Mouse (Mus musculus) forebrain, postnatal 0 days (tissue): ENCODE data around the gene Spag7. TPM values are rescaled to one million over a fixed set of nuclear protein-coding genes. Genes with fewer than 3 reads are reported as not detected.

Source experiments
- ATAC-seq: fragments of 200-750 bp; cut with Nextera tagmentation; 2 replicates; pipeline ENCODE4 v1.8.0; 2017; ENCODE audit warnings: mild to moderate bottlenecking, moderate library complexity
- DNase-seq: peaks from one replicate; pipeline ENCODE4 v3.0.0-alpha.2; 2015
- H3K27ac ChIP-seq: fragments of 300-500 bp; sonication (generic); 2 replicates; pipeline ENCODE4 v1.5.1; 2014; ENCODE audit warnings: low read depth, mild to moderate bottlenecking, antibody characterized with exemption, low read length, moderate library complexity, mixed read lengths
- H3K27me3 ChIP-seq: fragments of 300-500 bp; sonication (generic); 2 replicates; pipeline ENCODE4 v1.6.1; 2014; ENCODE audit warnings: mild to moderate bottlenecking, low read length, mixed read lengths; ENCODE audit not compliant: insufficient read depth
- H3K36me3 ChIP-seq: fragments of 300-500 bp; sonication (generic); 2 replicates; pipeline ENCODE4 v1.6.1; 2014; ENCODE audit warnings: mild to moderate bottlenecking, moderate library complexity; ENCODE audit not compliant: insufficient read depth
- H3K4me1 ChIP-seq: fragments of 300-500 bp; sonication (generic); 2 replicates; pipeline ENCODE4 v1.6.1; 2014; ENCODE audit warnings: antibody characterized with exemption; ENCODE audit not compliant: insufficient read depth
- H3K4me2 ChIP-seq: fragments of 300-500 bp; sonication (generic); 2 replicates; pipeline ENCODE4 v1.6.1; 2014; ENCODE audit warnings: low read depth, mild to moderate bottlenecking, moderate library complexity
- H3K4me3 ChIP-seq: fragments of 300-500 bp; sonication (generic); 2 replicates; pipeline ENCODE4 v1.5.1; 2014; ENCODE audit warnings: low read depth, low read length, mixed read lengths
- H3K9ac ChIP-seq: fragments of 300-500 bp; sonication (generic); 2 replicates; pipeline ENCODE4 v1.6.1; 2014; ENCODE audit warnings: mild to moderate bottlenecking
- H3K9me3 ChIP-seq: fragments of 300-500 bp; sonication (generic); 2 replicates; pipeline ENCODE4 v1.6.1; 2016; ENCODE audit warnings: low read length
- CTCF ChIP-seq: sonication (generic); IDR thresholded peaks from 2 replicates; pipeline ENCODE4 v1.5.1; 2016; ENCODE audit warnings: antibody characterized with exemption, control low read depth, low read depth
- WGBS: fragments of 180-500 bp; shearing (Covaris S2); extraction: QIAGEN DNeasy Blood & Tissue Kit; methylation state at CpG from one replicate; pipeline ENCODE4 v1.1.7; 2014; 5-methylcytosine and 5-hydroxymethylcytosine counted together
- polyA plus RNA-seq: library from polyadenylated mRNA; unstranded; fragments of >200 nt; fragmentation: Nextera tagmentation; extraction: Ambion mirVana; gene quantifications from 2 replicates; pipeline ENCODE4 v1.2.1, GENCODE M21; 2015
- total RNA-seq: library from RNA; depleted of rRNA; stranded (reverse); fragments of >200 nt; gene quantifications from 2 replicates; pipeline ENCODE4 v1.2.3, GENCODE M21; 2014

Spag7 gene
- total and polyA plus RNA-seq, 2 experiments from 2014 or later, result 57.1 to 116 TPM

DNA sequence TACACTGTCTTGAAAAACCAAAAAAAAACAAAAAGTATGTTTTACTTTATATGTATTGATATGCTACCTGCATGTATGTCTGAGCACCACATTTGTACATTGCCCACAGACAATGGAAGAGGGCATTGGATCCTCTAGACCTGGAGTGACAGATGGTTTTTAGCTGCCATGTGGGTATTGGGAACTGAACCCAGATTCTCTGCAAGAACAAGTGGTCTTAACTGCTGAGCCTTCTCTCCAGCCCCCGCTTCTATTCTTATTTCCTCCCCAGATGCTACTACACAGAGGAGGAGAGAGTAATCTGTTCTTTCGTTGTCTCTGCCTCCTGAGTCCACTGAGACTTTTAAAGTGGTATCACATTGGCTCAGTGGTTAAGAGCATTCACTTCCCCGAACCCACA lies 24.3 kb upstream of the Spag7 start:
- H3K9ac ChIP-seq, result no peak overlapping the region
- H3K4me2 ChIP-seq, result no peak overlapping the region
- H3K4me1 ChIP-seq, result 0 out of 2 replicates have a peak, but pooled peaks cover 8% of the 10 kb centered on the region
- 68% methylated on average over 3 of the region's 3 CpGs for WGBS
- no peak overlapping the region for H3K27ac ChIP-seq
- no peak overlapping the region for H3K4me3 ChIP-seq
- H3K36me3 ChIP-seq, result no peaks in the 10 kb centered on the region
- ATAC-seq, result no peak
- no peak for TF ChIP-seq CTCF
- H3K9me3 ChIP-seq, result no peaks in the 10 kb centered on the region
- no peak for DNase-seq
- H3K27me3 ChIP-seq, result no peaks in the 10 kb centered on the region

DNA sequence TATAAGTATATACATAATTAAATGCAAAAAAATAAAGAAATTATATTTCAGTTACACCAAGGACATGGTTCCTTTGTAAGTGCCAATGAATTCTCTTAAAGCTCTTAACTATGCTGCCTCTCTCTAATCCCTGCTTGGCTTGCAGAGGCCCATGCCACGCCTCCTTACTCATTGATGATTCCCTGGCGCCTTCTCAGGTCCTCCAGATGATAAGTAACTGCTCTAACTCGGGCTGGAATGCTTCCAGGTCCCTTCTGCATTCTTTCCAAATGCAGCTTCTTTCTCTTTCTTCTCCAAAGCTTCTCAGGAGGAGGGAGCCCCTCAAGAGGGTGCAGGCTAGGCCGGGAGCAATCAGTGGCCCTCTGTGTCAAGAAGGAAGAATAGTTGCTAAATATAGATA lies 20.4 kb upstream of the Spag7 start:
- H3K4me2 ChIP-seq, result no peak overlapping the region
- no peak for ATAC-seq
- H3K4me1 ChIP-seq, result peaks cover 21% of the 10 kb centered on the region; the same call in 1 of the 2 replicates
- TF ChIP-seq CTCF, result no peak
- H3K4me3 ChIP-seq, result no peak overlapping the region
- 41% methylated on average over 4 of the region's 4 CpGs for WGBS
- no peak for DNase-seq
- H3K36me3 ChIP-seq, result peaks cover 5% of the 10 kb centered on the region
- no peak overlapping the region for H3K9ac ChIP-seq
- no peaks in the 10 kb centered on the region for H3K9me3 ChIP-seq
- H3K27me3 ChIP-seq, result no peaks in the 10 kb centered on the region
- no peak overlapping the region for H3K27ac ChIP-seq

DNA sequence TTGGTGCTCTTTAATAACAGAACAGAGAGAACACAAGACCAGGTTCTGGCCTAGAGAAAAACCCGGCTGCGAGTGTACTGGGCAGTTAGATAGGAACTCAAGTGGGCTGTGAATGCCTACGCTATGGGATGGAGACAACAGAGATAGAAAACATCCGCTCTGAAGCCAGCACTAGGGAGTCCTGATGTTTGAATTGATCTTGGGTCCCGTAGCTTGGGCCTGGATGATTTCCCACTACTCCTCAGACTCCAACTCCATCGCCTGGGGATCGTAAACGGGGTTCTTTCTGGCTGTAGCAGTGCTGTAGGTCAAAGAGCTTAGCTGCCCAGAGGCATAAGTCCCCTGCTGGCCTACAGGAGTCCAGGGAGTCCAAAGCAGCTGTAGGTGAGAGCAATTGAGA lies 19.2 kb upstream of the Spag7 start:
- H3K9me3 ChIP-seq, result no peaks in the 10 kb centered on the region
- ATAC-seq, result no peak
- H3K27me3 ChIP-seq, result no peaks in the 10 kb centered on the region
- peak overlapping the region; percentile 87 for H3K27ac ChIP-seq
- H3K36me3 ChIP-seq, result peaks cover 16% of the 10 kb centered on the region
- peak overlapping the region; percentile 93 for H3K9ac ChIP-seq
- peak overlapping the region; percentile 91 for H3K4me3 ChIP-seq
- peak overlapping the region; percentile 90 for H3K4me2 ChIP-seq
- peaks cover 21% of the 10 kb centered on the region; the same call in 1 of the 2 replicates for H3K4me1 ChIP-seq
- TF ChIP-seq CTCF, result no peak
- WGBS, result 10% methylated on average over 8 of the region's 8 CpGs
- no peak for DNase-seq

DNA sequence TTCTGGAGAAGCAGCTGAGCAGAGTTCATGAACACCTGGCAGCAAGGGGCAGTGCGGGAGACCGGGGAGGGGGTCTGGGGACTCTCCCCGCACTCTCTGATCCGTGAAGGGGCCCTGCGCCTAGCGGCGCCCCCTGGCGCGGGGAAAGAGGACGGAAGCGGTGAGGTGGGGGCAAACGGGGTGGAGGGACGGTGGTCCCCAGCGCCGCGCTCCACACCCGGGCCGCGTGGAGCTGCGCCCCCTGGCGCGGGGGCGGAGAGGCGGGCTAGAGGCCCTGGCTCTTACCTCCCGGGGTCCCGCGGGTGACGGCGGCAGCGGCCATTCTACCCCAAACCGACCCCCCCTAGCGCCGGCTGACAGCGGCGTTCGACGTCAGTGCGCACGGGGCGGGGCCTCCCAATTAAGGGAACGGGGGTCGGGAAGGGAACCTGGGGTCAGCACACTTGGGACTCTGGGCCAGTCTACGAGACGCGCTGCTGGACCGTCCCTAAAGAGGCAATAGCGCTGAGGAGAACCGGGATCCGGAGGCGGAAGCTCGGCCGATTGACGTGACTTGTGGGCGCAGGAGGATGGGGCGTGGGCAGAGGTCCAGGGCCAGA lies 18.5 kb upstream of the Spag7 start, which contains the start of gene Camta2:
Camta2 (minus strand) TSS at position 505 of the 599 bp plus-strand sequence.
- Histone ChIP-seq H3K4me3 (peak within 1 kb of the TSS; percentile 91), H3K4me1 (peaks cover 21% of the 10 kb centered on the region; the same call in 1 of the 2 replicates), H3K27ac (peak within 1 kb of the TSS; percentile 87), H3K9me3 (no peaks in the 10 kb centered on the region), H3K27me3 (no peaks in the 10 kb centered on the region), H3K4me2 (peak within 1 kb of the TSS; percentile 90), H3K36me3 (peaks cover 18% of the 10 kb centered on the region), H3K9ac (peak within 1 kb of the TSS; percentile 93)
- ATAC-seq (peak; percentile 87), DNase-seq (peak; percentile 86)
- WGBS, result 3% methylated on average over 55 of the region's 55 CpGs
- TF ChIP-seq CTCF, result peak; percentile 81

DNA sequence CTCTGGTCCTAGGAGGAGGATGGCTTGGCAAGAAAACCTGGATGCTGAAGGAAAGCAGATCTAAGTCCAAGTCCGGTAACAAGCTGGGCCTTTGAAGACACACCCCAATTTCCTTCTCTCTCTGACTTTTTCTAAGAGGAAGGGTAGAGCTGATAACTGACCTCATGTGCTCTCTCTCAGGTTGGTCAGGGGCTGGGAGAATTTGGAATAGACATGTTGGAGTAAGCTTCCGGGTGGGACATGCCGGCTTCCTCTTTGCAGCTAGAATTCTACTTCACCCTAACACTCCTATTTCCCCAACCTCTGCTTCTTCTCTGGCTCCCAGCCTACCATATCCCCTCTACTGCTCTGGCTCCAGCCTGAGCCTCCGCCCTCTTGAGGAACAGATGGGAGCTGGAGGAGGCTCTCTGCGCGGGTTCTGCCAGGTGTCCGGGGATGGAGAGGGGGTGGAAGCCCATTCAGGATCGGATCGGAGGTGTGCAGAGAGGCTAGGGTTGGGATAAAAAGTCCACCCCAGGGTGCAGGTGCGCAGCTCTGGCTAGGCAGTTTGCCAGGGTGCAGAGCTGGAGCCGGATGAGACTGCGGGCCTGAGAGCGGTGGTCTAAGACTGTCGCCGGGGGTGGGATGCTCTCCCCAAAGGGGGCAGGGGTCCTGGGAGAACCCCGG lies 17.8 kb upstream of the Spag7 start:
- ATAC-seq, result peak; percentile 59
- H3K9me3 ChIP-seq, result no peaks in the 10 kb centered on the region
- peak overlapping the region; percentile 93 for H3K9ac ChIP-seq
- peaks cover 23% of the 10 kb centered on the region for H3K36me3 ChIP-seq
- peak overlapping the region; percentile 87 for H3K27ac ChIP-seq
- H3K4me3 ChIP-seq, result peak overlapping the region; percentile 91
- H3K27me3 ChIP-seq, result no peaks in the 10 kb centered on the region
- 4% methylated on average over 16 of the region's 16 CpGs for WGBS
- H3K4me2 ChIP-seq, result peak overlapping the region; percentile 90
- peaks cover 21% of the 10 kb centered on the region; the same call in 1 of the 2 replicates for H3K4me1 ChIP-seq
- TF ChIP-seq CTCF, result no peak
- peak; percentile 36 for DNase-seq

DNA sequence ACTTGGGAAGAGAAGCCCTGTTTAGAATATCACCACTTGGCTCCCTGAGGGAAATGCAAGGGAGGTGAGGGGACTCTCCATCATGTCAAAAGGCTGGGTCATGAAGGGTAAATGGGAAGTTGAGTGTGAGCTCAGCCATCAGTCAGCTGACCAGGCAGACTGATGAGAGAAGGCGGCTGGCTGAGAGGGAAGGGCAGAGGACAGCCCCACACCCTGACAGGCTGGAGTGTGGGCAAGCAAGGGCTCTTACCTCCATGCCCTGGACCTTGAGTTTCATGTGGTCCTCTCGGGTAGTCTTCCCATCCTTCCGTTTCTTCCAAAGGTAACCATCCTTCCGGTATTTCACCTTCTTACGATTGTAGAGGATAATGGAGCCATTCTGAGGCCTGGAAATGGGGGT lies 14.4 kb upstream of the Spag7 start:
- 91% methylated on average over 5 of the region's 5 CpGs for whole genome bisulfite sequencing
- no peak for TF ChIP-seq CTCF
- peaks cover 47% of the 10 kb centered on the region for H3K36me3 ChIP-seq

DNA sequence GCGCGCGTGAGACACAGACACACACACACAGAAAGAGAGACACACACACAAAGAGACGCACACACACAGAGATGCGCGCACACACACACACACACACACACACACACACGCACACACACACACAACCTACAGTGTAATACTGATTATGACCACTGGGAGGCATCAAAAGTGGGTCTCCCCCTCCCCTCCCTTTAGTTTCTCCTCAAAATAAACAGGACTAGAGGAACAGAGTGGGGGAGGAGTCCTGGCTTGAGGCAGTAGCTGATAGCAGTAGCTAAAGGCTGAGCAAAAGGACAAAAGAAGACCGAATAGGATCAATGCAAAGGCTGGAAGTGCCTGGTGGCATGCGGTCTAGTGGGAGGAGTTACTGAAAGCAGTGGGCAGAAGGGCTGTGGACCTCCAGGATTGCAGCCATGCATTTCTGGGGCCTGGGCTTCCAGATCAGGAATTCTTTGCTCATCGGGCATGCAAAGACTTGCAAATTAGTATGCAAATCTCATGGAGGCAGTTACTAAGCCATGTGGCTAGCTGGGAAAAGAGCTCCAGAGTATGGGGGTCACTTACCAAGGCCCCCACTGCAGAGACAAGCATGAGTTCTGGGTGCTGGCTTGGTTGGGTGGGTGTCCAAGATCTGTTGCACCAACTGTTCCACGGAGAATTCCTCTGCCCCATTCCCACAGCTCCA lies 12.8 kb upstream of the Spag7 start:
- DNase-seq (peak; percentile 87), ATAC-seq (peak; percentile 89)
- 10% methylated on average over 11 of the region's 11 CpGs for WGBS
- H3K27me3 ChIP-seq, result no peaks in the 10 kb centered on the region
- TF ChIP-seq CTCF, result peak; percentile 92
- no peak overlapping the region for H3K4me3 ChIP-seq
- no peaks in the 10 kb centered on the region for H3K9me3 ChIP-seq
- H3K4me1 ChIP-seq, result peaks cover 8% of the 10 kb centered on the region; the same call in 1 of the 2 replicates
- H3K9ac ChIP-seq, result peak overlapping the region; percentile 23; the same call in 1 of the 2 replicates
- peak overlapping the region; percentile 68 for H3K27ac ChIP-seq
- peak overlapping the region; percentile 26; the same call in 1 of the 2 replicates for H3K4me2 ChIP-seq
- peaks cover 53% of the 10 kb centered on the region for H3K36me3 ChIP-seq

More for the DNA sequence above, 14.4 kb upstream of the Spag7 start:
- DNase-seq (no peak), ATAC-seq (no peak)
- Histone ChIP-seq H3K4me2 (no peak overlapping the region), H3K9ac (no peak overlapping the region), H3K27me3 (no peaks in the 10 kb centered on the region), H3K9me3 (no peaks in the 10 kb centered on the region), H3K4me1 (peaks cover 15% of the 10 kb centered on the region; the same call in 1 of the 2 replicates), H3K4me3 (no peak overlapping the region), H3K27ac (no peak overlapping the region)
